Mouse (Mus musculus): Measurements from ENCODE around the gene Cited2. TPM values are rescaled to one million over a fixed set of nuclear protein-coding genes. Genes with fewer than 3 reads are reported as not detected.

The Cited2 gene
- polyA plus RNA-seq, 1 experiment from 2014 or later: 96.7 TPM

GRCm38 (mm10) chr10:17725644-17726372 is 2.8 kb downstream of the Cited2 start:
- Histone ChIP-seq H3K9ac (replicated peaks) (peak overlapping the region; percentile 26; the same call in 1 of the 2 replicates), H3K36me3 (no peaks in the 10 kb centered on the region)

GRCm38 (mm10) chr10:17726373-17726720 is 3.3 kb downstream of the Cited2 start:
- no peaks in the 10 kb centered on the region for H3K27me3 ChIP-seq
- 54% methylated on average over 2 of the region's 2 CpGs for WGBS
- no peaks in the 10 kb centered on the region for H3K36me3 ChIP-seq
- H3K27ac ChIP-seq (replicated peaks): peak overlapping the region; percentile 15
- H3K4me1 ChIP-seq: peaks cover 21% of the 10 kb centered on the region
- ATAC-seq (ENCODE audit: low FRiP score, low read depth): no peak
- no peaks in the 10 kb centered on the region for H3K9me3 ChIP-seq
- H3K4me3 ChIP-seq: peak overlapping the region; percentile 94
- H3K9ac ChIP-seq (replicated peaks): peak overlapping the region; percentile 26; the same call in 1 of the 2 replicates
- peak overlapping the region; percentile 69 for H3K4me2 ChIP-seq (replicated peaks)

More at GRCm38 (mm10) chr10:17725644-17726372, 2.8 kb downstream of the Cited2 start:
- peak overlapping the region; percentile 15 for H3K27ac ChIP-seq (replicated peaks)
- no peaks in the 10 kb centered on the region for H3K27me3 ChIP-seq
- peak overlapping the region; percentile 69 for H3K4me2 ChIP-seq (replicated peaks)
- 51% methylated on average over 7 of the region's 7 CpGs for WGBS
- H3K4me1 ChIP-seq: peaks cover 21% of the 10 kb centered on the region
- peak overlapping the region; percentile 94 for H3K4me3 ChIP-seq
- no peak for ATAC-seq (ENCODE audit: low FRiP score, low read depth)
- H3K9me3 ChIP-seq: no peaks in the 10 kb centered on the region

GRCm38 (mm10) chr10:17727161-17727925 is 4.3 kb downstream of the Cited2 start:
- ATAC-seq (ENCODE audit: low FRiP score, low read depth): no peak
- peak overlapping the region; percentile 94 for H3K4me3 ChIP-seq
- no peak overlapping the region for H3K9ac ChIP-seq (replicated peaks)
- H3K4me2 ChIP-seq (replicated peaks): peak overlapping the region; percentile 69
- H3K36me3 ChIP-seq: no peaks in the 10 kb centered on the region
- no peaks in the 10 kb centered on the region for H3K9me3 ChIP-seq
- peaks cover 21% of the 10 kb centered on the region for H3K4me1 ChIP-seq
- H3K27ac ChIP-seq (replicated peaks): peak overlapping the region; percentile 62
- WGBS: 18% methylated on average over 15 of the region's 15 CpGs
- no peaks in the 10 kb centered on the region for H3K27me3 ChIP-seq

GRCm38 (mm10) chr10:17727926-17728279 is 4.9 kb downstream of the Cited2 start:
- no peak for ATAC-seq (ENCODE audit: low FRiP score, low read depth)
- Histone ChIP-seq H3K9me3 (no peaks in the 10 kb centered on the region), H3K4me2 (replicated peaks) (peak overlapping the region; percentile 69), H3K4me3 (0 out of 2 replicates have a peak overlapping the region, but pooled peaks have one; percentile 4), H3K27ac (replicated peaks) (peak overlapping the region; percentile 62), H3K9ac (replicated peaks) (no peak overlapping the region), H3K4me1 (peaks cover 21% of the 10 kb centered on the region), H3K27me3 (no peaks in the 10 kb centered on the region), H3K36me3 (no peaks in the 10 kb centered on the region)
- 8% methylated on average over 5 of the region's 5 CpGs for WGBS

GRCm38 (mm10) chr10:17728711-17729110 is 5.7 kb downstream of the Cited2 start:
- WGBS: 31% methylated on average over 4 of the region's 4 CpGs
- Histone ChIP-seq H3K9me3 (no peaks in the 10 kb centered on the region), H3K36me3 (no peaks in the 10 kb centered on the region), H3K27me3 (no peaks in the 10 kb centered on the region), H3K9ac (replicated peaks) (no peak overlapping the region), H3K4me1 (peaks cover 21% of the 10 kb centered on the region), H3K4me3 (no peak overlapping the region), H3K27ac (replicated peaks) (no peak overlapping the region), H3K4me2 (replicated peaks) (no peak overlapping the region)
- no peak for ATAC-seq (ENCODE audit: low FRiP score, low read depth)

GRCm38 (mm10) chr10:17729476-17729875 is 6.5 kb downstream of the Cited2 start:
- no peaks in the 10 kb centered on the region for H3K27me3 ChIP-seq
- H3K36me3 ChIP-seq: no peaks in the 10 kb centered on the region
- no peak overlapping the region for H3K4me2 ChIP-seq (replicated peaks)
- no peak overlapping the region for H3K9ac ChIP-seq (replicated peaks)
- no peak overlapping the region for H3K4me3 ChIP-seq
- no peak overlapping the region for H3K27ac ChIP-seq (replicated peaks)
- H3K4me1 ChIP-seq: peaks cover 21% of the 10 kb centered on the region
- ATAC-seq (ENCODE audit: low FRiP score, low read depth): no peak
- no peaks in the 10 kb centered on the region for H3K9me3 ChIP-seq
- WGBS: 74% methylated on average over 6 of the region's 6 CpGs

- no peak overlapping the region for H3K9ac ChIP-seq (replicated peaks)
- ATAC-seq (ENCODE audit: low FRiP score, low read depth): peak; percentile 48; the same call in 1 of the 2 replicates
- H3K27ac ChIP-seq (replicated peaks): no peak overlapping the region
- no peaks in the 10 kb centered on the region for H3K36me3 ChIP-seq
- no peaks in the 10 kb centered on the region for H3K4me1 ChIP-seq
- H3K4me2 ChIP-seq (replicated peaks): no peak overlapping the region
- 15% methylated on average over 4 of the region's 4 CpGs for WGBS
- no peak overlapping the region for H3K4me3 ChIP-seq
- H3K27me3 ChIP-seq: no peaks in the 10 kb centered on the region
- no peaks in the 10 kb centered on the region for H3K9me3 ChIP-seq
Observed at GRCm38 (mm10) chr10:17733057-17733456, 10.0 kb downstream of the Cited2 start.

GRCm38 (mm10) chr10:17742581-17742980 is 19.6 kb downstream of the Cited2 start:
- no peaks in the 10 kb centered on the region for H3K9me3 ChIP-seq
- no peaks in the 10 kb centered on the region for H3K36me3 ChIP-seq
- 97% methylated on average over 2 of the region's 2 CpGs for WGBS
- no peak for ATAC-seq (ENCODE audit: low FRiP score, low read depth)
- no peak overlapping the region for H3K9ac ChIP-seq (replicated peaks)
- no peaks in the 10 kb centered on the region for H3K4me1 ChIP-seq
- no peak overlapping the region for H3K4me2 ChIP-seq (replicated peaks)
- H3K27me3 ChIP-seq: no peaks in the 10 kb centered on the region
- no peak overlapping the region for H3K4me3 ChIP-seq
- H3K27ac ChIP-seq (replicated peaks): no peak overlapping the region

GRCm38 (mm10) chr10:17752478-17752877 is 29.5 kb downstream of the Cited2 start:
- Histone ChIP-seq H3K9ac (replicated peaks) (no peak overlapping the region), H3K27ac (replicated peaks) (no peak overlapping the region), H3K27me3 (no peaks in the 10 kb centered on the region), H3K4me1 (no peaks in the 10 kb centered on the region), H3K9me3 (no peaks in the 10 kb centered on the region), H3K4me2 (replicated peaks) (no peak overlapping the region), H3K36me3 (no peaks in the 10 kb centered on the region), H3K4me3 (no peak overlapping the region)
- 73% methylated on average over 5 of the region's 5 CpGs for WGBS
- no peak for ATAC-seq (ENCODE audit: low FRiP score, low read depth)

- H3K27me3 ChIP-seq: no peaks in the 10 kb centered on the region
- no peak overlapping the region for H3K9ac ChIP-seq (replicated peaks)
- H3K4me3 ChIP-seq: no peak overlapping the region
- H3K27ac ChIP-seq (replicated peaks): no peak overlapping the region
- ATAC-seq (ENCODE audit: low FRiP score, low read depth): no peak
- no peaks in the 10 kb centered on the region for H3K4me1 ChIP-seq
- H3K36me3 ChIP-seq: no peaks in the 10 kb centered on the region
- WGBS: 94% methylated on average over 3 of the region's 3 CpGs
- no peak overlapping the region for H3K4me2 ChIP-seq (replicated peaks)
- no peaks in the 10 kb centered on the region for H3K9me3 ChIP-seq
Observed at GRCm38 (mm10) chr10:17759772-17760171, 36.8 kb downstream of the Cited2 start.

- Histone ChIP-seq H3K27me3 (no peaks in the 10 kb centered on the region), H3K4me3 (no peak overlapping the region), H3K36me3 (no peaks in the 10 kb centered on the region), H3K9me3 (no peaks in the 10 kb centered on the region), H3K9ac (replicated peaks) (no peak overlapping the region), H3K4me1 (no peaks in the 10 kb centered on the region), H3K27ac (replicated peaks) (no peak overlapping the region), H3K4me2 (replicated peaks) (no peak overlapping the region)
- WGBS: 74% methylated on average over 9 of the region's 9 CpGs
- ATAC-seq (ENCODE audit: low FRiP score, low read depth): no peak
Observed at GRCm38 (mm10) chr10:17760750-17761613, 38.0 kb downstream of the Cited2 start.

GRCm38 (mm10) chr10:17761652-17762051 is 38.6 kb downstream of the Cited2 start:
- H3K27me3 ChIP-seq: no peaks in the 10 kb centered on the region
- no peaks in the 10 kb centered on the region for H3K9me3 ChIP-seq
- ATAC-seq (ENCODE audit: low FRiP score, low read depth): no peak
- no peaks in the 10 kb centered on the region for H3K36me3 ChIP-seq
- H3K4me2 ChIP-seq (replicated peaks): no peak overlapping the region
- H3K4me1 ChIP-seq: no peaks in the 10 kb centered on the region
- no peak overlapping the region for H3K4me3 ChIP-seq
- WGBS: 79% methylated on average over 1 of the region's 1 CpGs
- no peak overlapping the region for H3K9ac ChIP-seq (replicated peaks)
- H3K27ac ChIP-seq (replicated peaks): no peak overlapping the region

All from midbrain, embryonic 12.5 days (tissue).